Comparison of ENCODE assay signal across 8 mouse cellular contexts in genomic region chr11:68384592-68385020, GRCm38 (mm10). TPM values are rescaled to one million over a fixed set of nuclear protein-coding genes. Genes with fewer than 3 reads are reported as not detected.
DNase-seq lines count a peak whose midpoint lies in the region; ATAC-seq and TF ChIP-seq lines count a peak whose summit lies in the region.

No protein-coding gene starts in this region.

- peaks cover 42% of the 10 kb centered on the region for H3K27me3 ChIP-seq in embryonic facial prominence, embryonic 11.5 days (ENCODE audit: control insufficient read depth, insufficient read depth, low read length)
- H3K27me3 ChIP-seq in hindbrain, embryonic 14.5 days (ENCODE audit: control insufficient read depth, insufficient read depth, low read length) = peaks cover 79% of the 10 kb centered on the region
- H3K27me3 ChIP-seq in midbrain, embryonic 15.5 days (replicated peaks) = peaks cover 65% of the 10 kb centered on the region

- no peak for TF ChIP-seq CTCF in layer of hippocampus, adult 2 months (conservative IDR thresholded peaks at IDR 0.05)

- peaks cover 8% of the 10 kb centered on the region for H3K4me1 ChIP-seq in embryonic facial prominence, embryonic 11.5 days (ENCODE audit: control insufficient read depth, insufficient read depth, low read length)
- peaks cover 38% of the 10 kb centered on the region for H3K4me1 ChIP-seq in hindbrain, embryonic 14.5 days (replicated peaks; ENCODE audit: control insufficient read depth, insufficient read depth, low read length)
- peaks cover 38% of the 10 kb centered on the region for H3K4me1 ChIP-seq in midbrain, embryonic 15.5 days

- DNase-seq in layer of hippocampus, adult 2 months (ENCODE audit: low spot score in 2 of 2) = no peak
- no peak for DNase-seq in layer of hippocampus, adult 11-12 months (ENCODE audit: low spot score)
- no peak for DNase-seq in embryonic facial prominence, embryonic 11.5 days (ENCODE audit: low spot score)
- no peak for DNase-seq in hindbrain, embryonic 14.5 days (ENCODE audit: low spot score)
- no peak for DNase-seq in spleen, adult 18-20 months
- no peak for DNase-seq in T-cell, adult 2 months (ENCODE audit: low spot score)
- no peak for DNase-seq in ovary, postnatal 14 days (ENCODE audit: low spot score)

- H3K4me2 ChIP-seq in embryonic facial prominence, embryonic 11.5 days (ENCODE audit: low read depth, low read length) = peak overlapping the region; percentile 94
- H3K4me2 ChIP-seq in hindbrain, embryonic 14.5 days (replicated peaks) = peak overlapping the region; percentile 92
- peak overlapping the region; percentile 89 for H3K4me2 ChIP-seq in midbrain, embryonic 15.5 days

- under 1% methylated on average over 27 of the region's 27 CpGs for WGBS in embryonic facial prominence, embryonic 11.5 days
- WGBS in hindbrain, embryonic 14.5 days = 1% methylated on average over 27 of the region's 27 CpGs
- WGBS in midbrain, embryonic 15.5 days = under 1% methylated on average over 27 of the region's 27 CpGs

- no peak overlapping the region for H3K27ac ChIP-seq in layer of hippocampus, adult 2 months
- no peak overlapping the region for H3K27ac ChIP-seq in embryonic facial prominence, embryonic 11.5 days (replicated peaks; ENCODE audit: low read depth, low read length)
- peak overlapping the region; percentile 66 for H3K27ac ChIP-seq in hindbrain, embryonic 14.5 days
- H3K27ac ChIP-seq in midbrain, embryonic 15.5 days = peak overlapping the region; percentile 46; the same call in 1 of the 2 replicates

- peak overlapping the region; percentile 72 for H3K9ac ChIP-seq in embryonic facial prominence, embryonic 11.5 days (replicated peaks; ENCODE audit: low read length)
- H3K9ac ChIP-seq in hindbrain, embryonic 14.5 days = peak overlapping the region; percentile 55
- peak overlapping the region; percentile 48 for H3K9ac ChIP-seq in midbrain, embryonic 15.5 days

- H3K4me3 ChIP-seq in layer of hippocampus, adult 2 months = peak overlapping the region; percentile 63
- H3K4me3 ChIP-seq in embryonic facial prominence, embryonic 11.5 days (ENCODE audit: low read depth, low read length) = peak overlapping the region; percentile 65
- H3K4me3 ChIP-seq in hindbrain, embryonic 14.5 days (replicated peaks; ENCODE audit: low read length) = peak overlapping the region; percentile 55
- H3K4me3 ChIP-seq in midbrain, embryonic 15.5 days = peak overlapping the region; percentile 59

- no peaks in the 10 kb centered on the region for H3K36me3 ChIP-seq in embryonic facial prominence, embryonic 11.5 days (replicated peaks; ENCODE audit: control insufficient read depth, insufficient read depth, low read depth, low read length)
- H3K36me3 ChIP-seq in hindbrain, embryonic 14.5 days (replicated peaks; ENCODE audit: control insufficient read depth, insufficient read depth) = no peaks in the 10 kb centered on the region
- H3K36me3 ChIP-seq in midbrain, embryonic 15.5 days (replicated peaks) = no peaks in the 10 kb centered on the region

- no peaks in the 10 kb centered on the region for H3K9me3 ChIP-seq in embryonic facial prominence, embryonic 11.5 days (replicated peaks; ENCODE audit: control insufficient read depth, low read length)
- H3K9me3 ChIP-seq in hindbrain, embryonic 14.5 days (ENCODE audit: control insufficient read depth, low read length) = no peaks in the 10 kb centered on the region
- H3K9me3 ChIP-seq in midbrain, embryonic 15.5 days = no peaks in the 10 kb centered on the region

- ATAC-seq in embryonic facial prominence, embryonic 11.5 days (replicated peaks; ENCODE audit: insufficient number of reproducible peaks, low FRiP score, low TSS enrichment, low read depth) = no peak
- ATAC-seq in hindbrain, embryonic 14.5 days (ENCODE audit: low FRiP score) = no peak
- no peak for ATAC-seq in midbrain, embryonic 15.5 days (replicated peaks)

RNA-seq across cellular contexts. Expression of gene Ntn1, which starts 16.0 kb away (rescaled TPM):
- total RNA-seq in layer of hippocampus, adult 2 months (2021) = 1 to 10 TPM; 5.9 to 7.2 TPM
- 3.2 and 4.2 TPM in 2 replicates for polyA plus RNA-seq in embryonic facial prominence, embryonic 11.5 days (2014; fragmentation: Nextera tagmentation; extraction: Ambion mirVana)
- polyA plus RNA-seq in hindbrain, embryonic 14.5 days (2014; fragmentation: Nextera tagmentation; extraction: Ambion mirVana) = 13.1 and 14.1 TPM in 2 replicates
- polyA plus RNA-seq in midbrain, embryonic 15.5 days (2015; fragmentation: Nextera tagmentation; extraction: Ambion mirVana) = 22.7 and 23.2 TPM in 2 replicates

RNA-seq across cellular contexts. Expression of gene Pik3r5, which starts 47.3 kb away (rescaled TPM):
- total RNA-seq in layer of hippocampus, adult 2 months (2021) = 1 to 10 TPM; 1.4 to 1.9 TPM
- 0.50 and 0.66 TPM in 2 replicates for polyA plus RNA-seq in embryonic facial prominence, embryonic 11.5 days (2014; fragmentation: Nextera tagmentation; extraction: Ambion mirVana)
- 0.37 and 1.2 TPM in 2 replicates for polyA plus RNA-seq in hindbrain, embryonic 14.5 days (2014; fragmentation: Nextera tagmentation; extraction: Ambion mirVana)
- 0.10 and 0.43 TPM in 2 replicates for polyA plus RNA-seq in midbrain, embryonic 15.5 days (2015; fragmentation: Nextera tagmentation; extraction: Ambion mirVana)

Comparison
In these comparisons a context has a peak if more than half of its experiments do, and no peak if none do; other contexts are left out.
1. H3K27ac ChIP-seq: peak in hindbrain, embryonic 14.5 days (single experiment) and midbrain, embryonic 15.5 days (single experiment); none in layer of hippocampus, adult 2 months (single experiment) and embryonic facial prominence, embryonic 11.5 days (single experiment).
2. Peak in every context shown above with its lines, with median percentiles within 50 percentile points of each other: H3K4me3 ChIP-seq, H3K4me2 ChIP-seq and H3K9ac ChIP-seq.